Mouse (Mus musculus) testis, adult 2 months (tissue): Measurements from ENCODE around the gene Pkp4. TPM values are rescaled to one million over a fixed set of nuclear protein-coding genes. Genes with fewer than 3 reads are reported as not detected.

ENCODE experiments used
- H3K27ac ChIP-seq: fragments of 200-500 bp; 2 replicates; pipeline ENCODE4 v1.5.1; 2012; ENCODE audit warnings: low read depth, low read length; ENCODE audit not compliant: control insufficient read depth, insufficient read depth
- H3K27me3 ChIP-seq: fragments of 200-500 bp; 2 replicates; pipeline ENCODE4 v1.6.1; 2012; ENCODE audit warnings: mild to moderate bottlenecking, low read length, moderate library complexity; ENCODE audit not compliant: control insufficient read depth, insufficient read depth
- H3K36me3 ChIP-seq: fragments of 200-500 bp; 2 replicates; pipeline ENCODE4 v1.6.1; 2012; ENCODE audit warnings: mild to moderate bottlenecking, low read length; ENCODE audit not compliant: control insufficient read depth, insufficient read depth
- H3K4me1 ChIP-seq: fragments of 200-500 bp; 2 replicates; pipeline ENCODE4 v1.6.1; 2012; ENCODE audit warnings: low read length; ENCODE audit not compliant: control insufficient read depth, insufficient read depth
- H3K4me3 ChIP-seq: fragments of 200-500 bp; 2 replicates; pipeline ENCODE4 v1.5.1; 2012; ENCODE audit warnings: low read depth, mild to moderate bottlenecking, low read length, moderate library complexity, mixed read lengths; ENCODE audit not compliant: control insufficient read depth
- CTCF ChIP-seq: fragments of 200-500 bp; IDR thresholded peaks from 2 replicates; pipeline ENCODE4 v1.5.1; 2012; ENCODE audit warnings: low read depth, mild to moderate bottlenecking, inconsistent platforms, low read length, moderate library complexity; ENCODE audit not compliant: control insufficient read depth, insufficient read depth, insufficient replicate concordance
- POLR2A ChIP-seq: fragments of 200-500 bp; IDR thresholded peaks from 2 replicates; pipeline ENCODE4 v1.6.1; 2012; ENCODE audit warnings: low read depth, mild to moderate bottlenecking, inconsistent platforms, low read length, moderate library complexity; ENCODE audit not compliant: control insufficient read depth
- polyA plus RNA-seq: library from polyadenylated mRNA; depleted of rRNA; stranded (reverse); fragments of >200 nt; gene quantifications from 2 replicates; pipeline ENCODE4 v1.2.3, GENCODE M21; 2012

Gene Pkp4
- polyA plus RNA-seq, 1 experiment = 9.4 TPM

DNA sequence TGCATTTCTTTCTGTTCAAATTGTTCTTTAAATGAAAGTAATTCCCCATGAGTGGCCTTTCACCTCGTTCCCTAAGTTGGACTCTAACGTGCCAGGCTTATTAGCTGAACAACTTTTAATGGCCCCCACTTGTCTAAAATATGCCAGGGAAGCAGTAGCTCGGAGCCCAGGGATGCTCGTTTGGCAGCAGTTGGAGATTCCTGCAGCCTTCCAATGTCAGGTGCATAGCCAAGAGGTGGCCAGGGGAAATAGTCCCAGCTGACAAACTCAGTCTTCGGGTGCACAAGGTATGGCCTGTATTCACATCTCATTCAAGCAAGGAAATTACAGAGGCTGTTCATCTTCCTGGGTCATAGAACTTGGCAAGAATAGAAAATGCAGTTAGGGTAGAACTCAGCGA lies 112.1 kb downstream of the Pkp4 start:
- no peak overlapping the region for H3K27ac ChIP-seq
- H3K36me3 ChIP-seq = no peaks in the 10 kb centered on the region
- TF ChIP-seq CTCF (no peak), POLR2A (no peak)
- H3K27me3 ChIP-seq = no peaks in the 10 kb centered on the region
- no peak overlapping the region for H3K4me3 ChIP-seq
- no peaks in the 10 kb centered on the region for H3K4me1 ChIP-seq

DNA sequence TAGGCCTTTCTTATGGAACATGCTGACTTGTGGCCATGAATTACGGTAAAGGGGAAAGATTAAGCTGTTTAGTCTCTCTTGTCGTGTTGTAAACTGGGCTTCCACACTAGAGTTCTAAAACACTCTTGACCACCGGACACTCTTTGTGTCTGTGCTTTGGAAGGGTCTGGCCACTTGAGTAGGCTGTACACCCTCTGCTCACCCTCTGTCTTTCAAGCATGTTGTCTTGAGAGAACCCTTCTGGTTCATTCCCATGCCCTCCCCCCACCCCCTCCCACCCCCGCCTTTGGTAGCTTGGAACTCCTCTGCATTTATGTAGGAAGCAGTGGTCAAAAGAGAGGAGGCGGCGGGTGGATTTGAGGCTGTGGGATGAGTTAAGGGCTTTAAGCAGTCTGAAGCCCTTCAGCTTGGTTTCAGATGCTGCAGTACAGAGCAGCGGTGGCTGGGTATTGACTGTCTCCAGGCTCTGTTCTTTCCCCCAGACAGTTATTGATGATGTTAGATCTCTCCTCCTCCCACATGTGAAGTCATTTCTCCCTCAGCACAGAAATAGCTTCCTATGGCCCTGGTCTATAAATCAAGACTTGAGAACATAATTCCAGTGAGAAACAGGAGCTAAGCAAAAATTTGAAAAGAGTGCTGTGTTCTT lies 120.4 kb downstream of the Pkp4 start:
- no peaks in the 10 kb centered on the region for H3K36me3 ChIP-seq
- no peak for TF ChIP-seq POLR2A
- no peak for TF ChIP-seq CTCF
- no peaks in the 10 kb centered on the region for H3K27me3 ChIP-seq
- H3K4me1 ChIP-seq = no peaks in the 10 kb centered on the region
- no peak overlapping the region for H3K27ac ChIP-seq
- H3K4me3 ChIP-seq = no peak overlapping the region

DNA sequence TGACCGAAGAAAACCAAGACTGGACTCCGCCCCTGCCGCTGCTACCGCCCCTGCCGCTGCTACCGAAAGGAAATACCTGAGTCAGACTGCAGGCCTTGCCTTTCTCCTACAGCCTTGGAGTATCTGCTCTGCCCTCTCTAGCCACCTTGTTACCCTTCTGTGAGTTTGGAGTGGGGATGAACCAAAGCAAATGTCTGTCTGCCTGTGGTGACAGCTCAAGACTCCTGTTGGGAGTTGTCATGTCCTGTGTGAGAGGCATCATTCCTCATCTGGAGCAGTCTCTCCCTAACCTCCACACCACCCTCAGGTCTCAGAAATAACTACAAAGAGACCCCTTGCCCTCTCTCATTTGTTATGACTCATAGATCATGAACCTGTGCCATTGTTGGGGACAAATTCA lies 122.3 kb downstream of the Pkp4 start:
- TF ChIP-seq POLR2A (no peak), CTCF (no peak)
- Histone ChIP-seq H3K36me3 (no peaks in the 10 kb centered on the region), H3K4me1 (no peaks in the 10 kb centered on the region), H3K27me3 (no peaks in the 10 kb centered on the region), H3K27ac (no peak overlapping the region), H3K4me3 (no peak overlapping the region)

DNA sequence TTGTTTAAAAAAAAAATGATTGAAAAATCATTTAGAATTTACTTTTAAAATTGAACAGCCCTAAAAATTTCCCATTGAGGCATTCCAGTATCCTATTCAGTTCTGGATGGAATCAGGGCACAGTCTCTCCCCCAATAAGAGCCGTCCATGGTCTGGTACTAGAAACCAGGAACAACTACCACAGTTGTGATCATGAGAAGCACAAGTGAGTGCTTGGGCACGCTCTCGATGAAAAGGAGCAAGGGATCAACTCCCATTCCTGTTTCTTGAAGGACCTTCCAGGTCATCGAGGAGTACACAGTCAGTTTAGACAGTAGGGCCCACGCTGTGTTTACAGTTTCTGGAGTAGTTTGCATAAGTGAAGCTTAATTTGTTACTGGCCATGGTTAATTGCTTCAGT lies 123.6 kb downstream of the Pkp4 start:
- Histone ChIP-seq H3K4me3 (no peak overlapping the region), H3K4me1 (no peaks in the 10 kb centered on the region), H3K36me3 (no peaks in the 10 kb centered on the region), H3K27ac (no peak overlapping the region), H3K27me3 (no peaks in the 10 kb centered on the region)
- no peak for TF ChIP-seq POLR2A
- TF ChIP-seq CTCF = no peak

DNA sequence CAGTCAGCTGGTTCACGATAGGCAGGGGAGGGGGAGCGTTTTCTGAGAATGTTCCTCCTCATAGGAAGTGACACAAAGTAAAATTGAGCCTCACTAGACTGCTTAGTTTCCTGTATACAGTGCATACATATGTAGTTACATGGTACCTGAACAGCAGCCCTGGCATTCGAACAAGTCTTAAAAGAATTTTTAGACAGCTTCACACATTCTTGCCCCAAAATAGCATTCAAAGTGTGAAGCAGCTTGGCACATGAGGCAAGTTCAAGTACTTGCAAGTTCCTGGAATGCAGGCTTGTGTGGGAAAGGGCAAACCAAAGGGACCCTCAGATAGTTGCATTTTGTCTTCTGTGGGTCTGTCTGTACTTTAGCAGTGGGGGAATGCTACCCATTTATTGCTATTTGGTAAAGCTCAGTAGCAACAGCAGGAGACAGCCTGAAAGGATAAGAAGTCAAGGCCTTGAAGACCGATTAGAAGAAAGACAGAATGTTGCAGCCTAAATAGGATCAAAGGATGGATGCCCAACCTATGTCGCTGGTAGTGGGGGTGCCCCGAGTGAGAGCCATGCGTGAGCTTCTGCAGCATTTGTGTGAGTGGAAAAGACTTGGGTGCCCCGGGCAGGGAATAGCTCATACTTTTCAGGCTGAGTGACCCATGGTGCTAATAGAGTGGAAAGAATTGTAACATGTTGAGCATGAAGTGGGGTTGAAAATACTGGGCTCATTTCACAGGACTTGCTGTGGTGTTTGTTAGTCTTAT lies 124.3 kb downstream of the Pkp4 start:
- Histone ChIP-seq H3K27me3 (no peaks in the 10 kb centered on the region), H3K27ac (no peak overlapping the region), H3K36me3 (no peaks in the 10 kb centered on the region), H3K4me1 (no peaks in the 10 kb centered on the region), H3K4me3 (no peak overlapping the region)
- TF ChIP-seq POLR2A = no peak
- TF ChIP-seq CTCF = no peak

DNA sequence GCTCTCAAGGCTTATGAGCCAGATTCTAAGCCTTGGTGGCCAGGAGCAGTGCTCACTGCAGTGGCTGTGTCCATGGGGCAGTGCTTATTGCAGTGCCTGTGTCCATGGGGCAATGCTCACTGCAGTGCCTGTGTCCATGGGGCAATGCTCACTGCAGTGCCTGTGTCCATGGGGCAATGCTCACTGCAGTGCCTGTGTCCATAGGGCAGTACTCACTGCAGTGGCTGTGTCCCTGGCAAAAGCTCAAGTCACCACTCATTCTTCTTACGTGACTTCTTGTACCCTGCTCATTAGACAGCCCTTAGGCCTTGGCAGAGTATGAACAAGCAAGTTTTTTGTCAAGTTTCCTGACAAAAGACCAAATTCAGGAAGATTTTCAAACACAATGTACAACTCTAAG lies 124.9 kb downstream of the Pkp4 start:
- H3K27me3 ChIP-seq = no peaks in the 10 kb centered on the region
- no peaks in the 10 kb centered on the region for H3K36me3 ChIP-seq
- TF ChIP-seq POLR2A (no peak), CTCF (no peak)
- H3K4me3 ChIP-seq = no peak overlapping the region
- H3K27ac ChIP-seq = no peak overlapping the region
- H3K4me1 ChIP-seq = no peaks in the 10 kb centered on the region

DNA sequence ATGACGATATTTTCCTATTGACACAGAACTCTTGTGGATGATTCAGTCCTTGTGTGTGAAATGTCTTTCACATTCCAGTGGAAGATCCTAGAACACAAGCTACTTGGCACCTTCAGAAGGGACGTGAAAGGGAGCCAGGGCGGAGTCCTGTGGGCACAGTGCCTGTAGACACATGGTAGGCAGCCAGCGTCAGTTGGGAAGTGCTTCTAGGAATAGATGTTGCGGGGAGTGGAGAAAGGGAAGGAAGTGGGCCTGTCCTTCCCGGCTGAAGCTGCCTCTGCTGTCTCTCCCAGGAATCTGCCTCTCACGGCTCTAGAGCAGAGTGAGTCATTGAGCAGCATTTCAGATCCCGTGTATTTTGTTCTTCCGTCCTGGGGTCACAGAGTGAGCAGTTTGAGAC lies 125.6 kb downstream of the Pkp4 start:
- Histone ChIP-seq H3K27me3 (no peaks in the 10 kb centered on the region), H3K4me1 (no peaks in the 10 kb centered on the region), H3K4me3 (no peak overlapping the region), H3K36me3 (no peaks in the 10 kb centered on the region), H3K27ac (no peak overlapping the region)
- no peak for TF ChIP-seq CTCF
- no peak for TF ChIP-seq POLR2A

DNA sequence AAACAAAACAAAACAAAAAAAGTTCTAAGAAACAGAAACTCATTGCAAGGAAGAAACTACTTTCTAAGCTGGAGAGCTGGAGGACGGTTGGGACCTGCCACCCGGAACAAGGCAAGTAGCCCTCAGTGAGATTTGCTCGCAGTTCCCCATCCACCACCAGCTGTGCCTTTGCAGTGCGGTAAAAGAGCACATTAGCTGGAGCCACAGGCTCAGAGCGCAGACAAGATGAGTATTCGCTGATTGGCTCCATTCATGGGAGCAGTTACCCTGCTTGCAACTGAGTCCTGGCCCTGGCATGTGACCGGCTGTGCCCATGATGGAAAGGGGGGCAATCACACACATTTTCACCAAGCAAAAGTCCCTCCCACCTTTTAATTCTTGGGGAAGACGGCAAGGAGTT lies 127.0 kb downstream of the Pkp4 start:
- H3K4me3 ChIP-seq = no peak overlapping the region
- no peak overlapping the region for H3K27ac ChIP-seq
- no peak for TF ChIP-seq CTCF
- TF ChIP-seq POLR2A = no peak
- H3K4me1 ChIP-seq = no peaks in the 10 kb centered on the region
- no peaks in the 10 kb centered on the region for H3K27me3 ChIP-seq
- no peaks in the 10 kb centered on the region for H3K36me3 ChIP-seq
